Mouse (Mus musculus): ENCODE measurements around the gene Crocc. TPM values are rescaled to one million over a fixed set of nuclear protein-coding genes. Genes with fewer than 3 reads are reported as not detected.

The Crocc gene
- polyA plus RNA-seq, 1 experiment from 2014 or later: 14.3 TPM

- no peaks in the 10 kb centered on the region for H3K4me1 ChIP-seq (replicated peaks; ENCODE audit: control insufficient read depth, insufficient read depth, low read length)
- H3K36me3 ChIP-seq (ENCODE audit: control insufficient read depth, insufficient read depth, low read length): no peaks in the 10 kb centered on the region
- DNase-seq (ENCODE audit: low spot score) (no peak), ATAC-seq (replicated peaks; ENCODE audit: low FRiP score) (no peak)
- no peak overlapping the region for H3K4me3 ChIP-seq (ENCODE audit: low read depth, low read length)
- H3K4me2 ChIP-seq (ENCODE audit: low read depth, low read length, severe bottlenecking): no peak overlapping the region
- WGBS: 83% methylated on average over 10 of the region's 10 CpGs
- no peak overlapping the region for H3K27ac ChIP-seq (ENCODE audit: low read depth, low read length)
- no peaks in the 10 kb centered on the region for H3K27me3 ChIP-seq (ENCODE audit: control insufficient read depth, insufficient read depth, low read length)
- no peaks in the 10 kb centered on the region for H3K9me3 ChIP-seq (ENCODE audit: control insufficient read depth, low read length)
- H3K9ac ChIP-seq (ENCODE audit: low read length): no peak overlapping the region
Observed at GRCm38 (mm10) chr4:141095016-141095415, 34.7 kb upstream of the Crocc start.

GRCm38 (mm10) chr4:141088714-141089113 lies 28.4 kb upstream of the Crocc start:
- Histone ChIP-seq H3K4me1 (replicated peaks; ENCODE audit: control insufficient read depth, insufficient read depth, low read length) (no peaks in the 10 kb centered on the region), H3K9ac (ENCODE audit: low read length) (no peak overlapping the region), H3K4me2 (ENCODE audit: low read depth, low read length, severe bottlenecking) (no peak overlapping the region), H3K27ac (ENCODE audit: low read depth, low read length) (no peak overlapping the region), H3K27me3 (ENCODE audit: control insufficient read depth, insufficient read depth, low read length) (no peaks in the 10 kb centered on the region), H3K9me3 (ENCODE audit: control insufficient read depth, low read length) (no peaks in the 10 kb centered on the region), H3K4me3 (ENCODE audit: low read depth, low read length) (no peak overlapping the region), H3K36me3 (ENCODE audit: control insufficient read depth, insufficient read depth, low read length) (no peaks in the 10 kb centered on the region)
- ATAC-seq (replicated peaks; ENCODE audit: low FRiP score) (no peak), DNase-seq (ENCODE audit: low spot score) (no peak)
- 76% methylated on average over 9 of the region's 9 CpGs for WGBS

- no peak within 1 kb of the TSS for H3K4me2 ChIP-seq (ENCODE audit: low read depth, low read length, severe bottlenecking)
- WGBS: 70% methylated on average over 6 of the region's 6 CpGs
- no peaks in the 10 kb centered on the region for H3K9me3 ChIP-seq (ENCODE audit: control insufficient read depth, low read length)
- no peak within 1 kb of the TSS for H3K4me3 ChIP-seq (ENCODE audit: low read depth, low read length)
- no peaks in the 10 kb centered on the region for H3K4me1 ChIP-seq (replicated peaks; ENCODE audit: control insufficient read depth, insufficient read depth, low read length)
- ATAC-seq (replicated peaks; ENCODE audit: low FRiP score): no peak
- no peaks in the 10 kb centered on the region for H3K36me3 ChIP-seq (ENCODE audit: control insufficient read depth, insufficient read depth, low read length)
- H3K27me3 ChIP-seq (ENCODE audit: control insufficient read depth, insufficient read depth, low read length): no peaks in the 10 kb centered on the region
- no peak for DNase-seq (ENCODE audit: low spot score)
- no peak within 1 kb of the TSS for H3K27ac ChIP-seq (ENCODE audit: low read depth, low read length)
- H3K9ac ChIP-seq (ENCODE audit: low read length): no peak within 1 kb of the TSS
Observed at GRCm38 (mm10) chr4:141088033-141088432, 27.7 kb upstream of the Crocc start, which contains the start of gene Spata21. Spata21 (plus strand) TSS chr4:141088333.

- no peak overlapping the region for H3K4me3 ChIP-seq (ENCODE audit: low read depth, low read length)
- H3K27me3 ChIP-seq (ENCODE audit: control insufficient read depth, insufficient read depth, low read length): no peaks in the 10 kb centered on the region
- DNase-seq (ENCODE audit: low spot score) (no peak), ATAC-seq (replicated peaks; ENCODE audit: low FRiP score) (no peak)
- H3K4me1 ChIP-seq (replicated peaks; ENCODE audit: control insufficient read depth, insufficient read depth, low read length): no peaks in the 10 kb centered on the region
- no peaks in the 10 kb centered on the region for H3K36me3 ChIP-seq (ENCODE audit: control insufficient read depth, insufficient read depth, low read length)
- H3K4me2 ChIP-seq (ENCODE audit: low read depth, low read length, severe bottlenecking): no peak overlapping the region
- WGBS: 81% methylated on average over 10 of the region's 10 CpGs
- no peaks in the 10 kb centered on the region for H3K9me3 ChIP-seq (ENCODE audit: control insufficient read depth, low read length)
- no peak overlapping the region for H3K27ac ChIP-seq (ENCODE audit: low read depth, low read length)
- no peak overlapping the region for H3K9ac ChIP-seq (ENCODE audit: low read length)
Observed at GRCm38 (mm10) chr4:141086862-141087261, 26.5 kb upstream of the Crocc start.

GRCm38 (mm10) chr4:141078510-141079137 lies 18.3 kb upstream of the Crocc start:
- H3K4me3 ChIP-seq (ENCODE audit: low read depth, low read length): peak overlapping the region; percentile 97; the same call in 1 of the 2 replicates
- H3K9ac ChIP-seq (ENCODE audit: low read length): no peak overlapping the region
- H3K4me2 ChIP-seq (ENCODE audit: low read depth, low read length, severe bottlenecking): no peak overlapping the region
- H3K27me3 ChIP-seq (ENCODE audit: control insufficient read depth, insufficient read depth, low read length): no peaks in the 10 kb centered on the region
- no peak for DNase-seq (ENCODE audit: low spot score)
- H3K27ac ChIP-seq (ENCODE audit: low read depth, low read length): no peak overlapping the region
- peaks cover 8% of the 10 kb centered on the region; the same call in 1 of the 2 replicates for H3K4me1 ChIP-seq (replicated peaks; ENCODE audit: control insufficient read depth, insufficient read depth, low read length)
- 75% methylated on average over 18 of the region's 18 CpGs for WGBS
- no peaks in the 10 kb centered on the region for H3K9me3 ChIP-seq (ENCODE audit: control insufficient read depth, low read length)
- H3K36me3 ChIP-seq (ENCODE audit: control insufficient read depth, insufficient read depth, low read length): no peaks in the 10 kb centered on the region
- 0 out of 2 replicates have a peak, but pooled peaks have one; percentile 10 for ATAC-seq (replicated peaks; ENCODE audit: low FRiP score)

GRCm38 (mm10) chr4:141077681-141078509 lies 17.5 kb upstream of the Crocc start, which contains the start of gene Necap2:
Necap2 (minus strand) TSS chr4:141078357.
- WGBS: 2% methylated on average over 67 of the region's 67 CpGs
- ATAC-seq (replicated peaks; ENCODE audit: low FRiP score): peak; percentile 93
- Histone ChIP-seq H3K27me3 (ENCODE audit: control insufficient read depth, insufficient read depth, low read length) (no peaks in the 10 kb centered on the region), H3K4me1 (replicated peaks; ENCODE audit: control insufficient read depth, insufficient read depth, low read length) (peaks cover 8% of the 10 kb centered on the region; the same call in 1 of the 2 replicates), H3K27ac (ENCODE audit: low read depth, low read length) (no peak within 1 kb of the TSS), H3K36me3 (ENCODE audit: control insufficient read depth, insufficient read depth, low read length) (no peaks in the 10 kb centered on the region), H3K4me2 (ENCODE audit: low read depth, low read length, severe bottlenecking) (peak within 1 kb of the TSS; percentile 99), H3K9me3 (ENCODE audit: control insufficient read depth, low read length) (no peaks in the 10 kb centered on the region), H3K4me3 (ENCODE audit: low read depth, low read length) (peak within 1 kb of the TSS; percentile 97), H3K9ac (ENCODE audit: low read length) (peak within 1 kb of the TSS; percentile 85)
- DNase-seq (ENCODE audit: low spot score): peak; percentile 97

- Histone ChIP-seq H3K4me1 (replicated peaks; ENCODE audit: control insufficient read depth, insufficient read depth, low read length) (peaks cover 8% of the 10 kb centered on the region; the same call in 1 of the 2 replicates), H3K4me3 (ENCODE audit: low read depth, low read length) (peak overlapping the region; percentile 97), H3K9me3 (ENCODE audit: control insufficient read depth, low read length) (no peaks in the 10 kb centered on the region), H3K27ac (ENCODE audit: low read depth, low read length) (no peak overlapping the region), H3K9ac (ENCODE audit: low read length) (peak overlapping the region; percentile 85), H3K4me2 (ENCODE audit: low read depth, low read length, severe bottlenecking) (peak overlapping the region; percentile 99), H3K36me3 (ENCODE audit: control insufficient read depth, insufficient read depth, low read length) (no peaks in the 10 kb centered on the region), H3K27me3 (ENCODE audit: control insufficient read depth, insufficient read depth, low read length) (no peaks in the 10 kb centered on the region)
- 87% methylated on average over 17 of the region's 17 CpGs for WGBS
- no peak for ATAC-seq (replicated peaks; ENCODE audit: low FRiP score)
- DNase-seq (ENCODE audit: low spot score): no peak
Observed at GRCm38 (mm10) chr4:141076761-141077506, 16.6 kb upstream of the Crocc start.

- no peaks in the 10 kb centered on the region for H3K27me3 ChIP-seq (ENCODE audit: control insufficient read depth, insufficient read depth, low read length)
- no peak overlapping the region for H3K9ac ChIP-seq (ENCODE audit: low read length)
- H3K9me3 ChIP-seq (ENCODE audit: control insufficient read depth, low read length): no peaks in the 10 kb centered on the region
- 93% methylated on average over 4 of the region's 4 CpGs for WGBS
- H3K4me3 ChIP-seq (ENCODE audit: low read depth, low read length): no peak overlapping the region
- ATAC-seq (replicated peaks; ENCODE audit: low FRiP score) (no peak), DNase-seq (ENCODE audit: low spot score) (no peak)
- peaks cover 8% of the 10 kb centered on the region; the same call in 1 of the 2 replicates for H3K4me1 ChIP-seq (replicated peaks; ENCODE audit: control insufficient read depth, insufficient read depth, low read length)
- no peak overlapping the region for H3K4me2 ChIP-seq (ENCODE audit: low read depth, low read length, severe bottlenecking)
- H3K36me3 ChIP-seq (ENCODE audit: control insufficient read depth, insufficient read depth, low read length): peaks cover 4% of the 10 kb centered on the region; the same call in 1 of the 2 replicates
- H3K27ac ChIP-seq (ENCODE audit: low read depth, low read length): no peak overlapping the region
Observed at GRCm38 (mm10) chr4:141074109-141074508, 13.8 kb upstream of the Crocc start.
